Mouse (Mus musculus): ENCODE data around the gene Mgat4a. TPM values are rescaled to one million over a fixed set of nuclear protein-coding genes. Genes with fewer than 3 reads are reported as not detected.

Gene Mgat4a
- total and polyA plus RNA-seq, 3 experiments, result 2.7 to 2.8 TPM; not detected in 1

DNA sequence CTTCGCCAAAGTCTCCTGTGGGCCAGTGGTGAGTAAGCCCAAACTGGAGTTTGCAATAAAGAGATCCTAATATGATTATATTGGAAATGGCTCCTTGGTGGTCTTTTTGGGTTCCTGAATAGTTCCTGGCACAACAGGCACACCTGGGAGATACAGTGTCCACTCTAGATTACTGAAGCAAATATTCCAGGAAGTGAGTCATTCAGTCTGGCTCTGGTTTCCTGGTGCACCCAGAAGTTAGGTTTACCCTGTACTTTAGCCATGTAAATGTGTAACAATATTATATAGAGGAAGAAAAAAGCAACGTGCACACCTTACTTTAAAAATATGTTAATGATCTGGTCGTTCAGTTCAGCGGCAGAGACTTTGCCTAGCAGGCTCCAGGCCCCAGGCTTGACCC is 25.9 kb upstream of the Mgat4a start:
- H3K4me1 ChIP-seq (ENCODE audit: control insufficient read depth in 1 of 2, insufficient read depth in 2 of 2, low read length in 2 of 2), result no peaks in the 10 kb centered on the region
- H3K4me3 ChIP-seq (ENCODE audit: control insufficient read depth in 1 of 2, insufficient read depth in 1 of 2, low read depth in 2 of 2, low read length in 2 of 2), result no peak overlapping the region
- H3K9ac ChIP-seq (ENCODE audit: control insufficient read depth, low read depth, low read length, poor library complexity, severe bottlenecking), result no peak overlapping the region
- TF ChIP-seq MYB (IDR thresholded peaks at IDR 0.05; ENCODE audit: low read depth, low read length) (no peak), ZNF384 (IDR thresholded peaks at IDR 0.05; ENCODE audit: low read depth, low read length) (no peak), RCOR1 (IDR thresholded peaks at IDR 0.05; ENCODE audit: low read depth, low read length) (no peak), ZC3H11A (IDR thresholded peaks at IDR 0.05; ENCODE audit: low read depth, low read length) (no peak), POLR2AphosphoS5 (IDR thresholded peaks at IDR 0.05; ENCODE audit: borderline replicate concordance, low read depth, low read length) (no peak)
- H3K36me3 ChIP-seq (ENCODE audit: control insufficient read depth in 1 of 2, insufficient read depth in 2 of 2, low read length in 2 of 2), result no peaks in the 10 kb centered on the region
- H3K9me3 ChIP-seq (replicated peaks; ENCODE audit: insufficient read depth, low read length), result no peaks in the 10 kb centered on the region
- no peaks in the 10 kb centered on the region for H3K79me2 ChIP-seq (ENCODE audit: control insufficient read depth, insufficient read depth, low read length, poor library complexity)
- peaks cover 3 to 5% of the 10 kb centered on the region in 2 experiments for H3K27me3 ChIP-seq (ENCODE audit: control insufficient read depth in 1 of 2, insufficient read depth in 2 of 2, low read length in 2 of 2)
- no peak overlapping the region for H3K27ac ChIP-seq (ENCODE audit: control insufficient read depth, low read depth, low read length)
- DNase-seq (ENCODE audit: low read depth, low spot score), result no peak

DNA sequence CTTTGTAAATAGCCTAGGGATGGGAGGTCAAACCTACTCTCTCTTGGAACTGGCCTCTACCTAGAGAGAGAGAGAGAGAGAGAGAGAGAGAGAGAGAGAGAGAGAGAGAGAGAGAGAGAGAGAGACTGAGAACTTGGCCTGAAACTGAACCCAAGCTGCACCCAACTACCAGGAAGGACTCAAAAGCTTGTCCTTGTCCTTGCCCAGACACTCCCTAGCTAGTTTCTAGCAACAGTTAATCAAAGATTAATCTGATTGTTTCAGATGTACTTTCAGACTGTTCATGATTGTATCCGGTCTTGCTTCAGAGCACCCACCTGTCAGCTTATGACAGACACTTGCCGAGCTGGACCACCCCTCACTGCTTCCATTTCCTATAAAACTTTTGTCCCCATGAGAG is 25.5 kb upstream of the Mgat4a start:
- TF ChIP-seq HCFC1 (IDR thresholded peaks at IDR 0.05; ENCODE audit: low read depth, low read length) (no peak), GATA1 (IDR thresholded peaks at IDR 0.05; ENCODE audit: low read depth, low read length) (no peak), ZC3H11A (IDR thresholded peaks at IDR 0.05; ENCODE audit: low read depth, low read length) (no peak), MXI1 (IDR thresholded peaks at IDR 0.05; ENCODE audit: low read depth, low read length) (no peak), EP300 (IDR thresholded peaks at IDR 0.05; ENCODE audit: low read depth in 1 of 2, low read length in 2 of 2) (no peak), UBTF (IDR thresholded peaks at IDR 0.05; ENCODE audit: borderline replicate concordance, insufficient read depth, low read depth, low read length) (no peak), MYB (IDR thresholded peaks at IDR 0.05; ENCODE audit: low read depth, low read length) (no peak), E2F4 (IDR thresholded peaks at IDR 0.05; ENCODE audit: borderline replicate concordance, low read depth, low read length) (no peak), USF1 (IDR thresholded peaks at IDR 0.05; ENCODE audit: low read depth, low read length) (no peak)
- no peak for DNase-seq (ENCODE audit: low read depth, low spot score)
- H3K27ac ChIP-seq (ENCODE audit: control insufficient read depth, low read depth, low read length), result no peak overlapping the region
- no peaks in the 10 kb centered on the region for H3K79me2 ChIP-seq (ENCODE audit: control insufficient read depth, insufficient read depth, low read length, poor library complexity)
- H3K36me3 ChIP-seq (ENCODE audit: control insufficient read depth in 1 of 2, insufficient read depth in 2 of 2, low read length in 2 of 2), result no peaks in the 10 kb centered on the region
- no peak overlapping the region for H3K4me3 ChIP-seq (ENCODE audit: control insufficient read depth in 1 of 2, insufficient read depth in 1 of 2, low read depth in 2 of 2, low read length in 2 of 2)
- no peaks in the 10 kb centered on the region for H3K4me1 ChIP-seq (ENCODE audit: control insufficient read depth in 1 of 2, insufficient read depth in 2 of 2, low read length in 2 of 2)
- H3K9me3 ChIP-seq (replicated peaks; ENCODE audit: insufficient read depth, low read length), result no peaks in the 10 kb centered on the region
- no peak overlapping the region for H3K9ac ChIP-seq (ENCODE audit: control insufficient read depth, low read depth, low read length, poor library complexity, severe bottlenecking)
- peaks cover 1 to 3% of the 10 kb centered on the region in 2 experiments; a peak in 3 of 4 replicates for H3K27me3 ChIP-seq (ENCODE audit: control insufficient read depth in 1 of 2, insufficient read depth in 2 of 2, low read length in 2 of 2)

DNA sequence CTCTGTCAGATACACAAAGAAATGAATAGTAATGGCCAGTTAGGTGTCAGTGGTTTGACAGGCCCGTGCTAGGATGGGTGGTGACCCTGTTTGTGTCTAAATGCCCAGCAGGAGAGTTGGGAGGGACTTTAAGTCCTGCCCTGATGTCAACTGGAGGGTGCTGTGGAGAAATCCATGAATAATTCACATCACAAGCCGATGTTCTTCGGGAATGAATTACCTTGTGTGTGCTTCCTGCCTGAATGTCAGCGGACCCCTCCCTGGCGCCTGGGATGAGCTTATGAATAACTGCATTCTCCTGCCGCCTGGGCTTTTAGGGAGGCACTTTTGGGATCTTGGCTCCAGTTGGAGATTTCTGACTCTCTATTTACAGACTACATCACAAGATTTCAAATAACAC is 24.6 kb upstream of the Mgat4a start:
- no peaks in the 10 kb centered on the region for H3K9me3 ChIP-seq (replicated peaks; ENCODE audit: insufficient read depth, low read length)
- H3K27ac ChIP-seq (ENCODE audit: control insufficient read depth, low read depth, low read length), result no peak overlapping the region
- H3K9ac ChIP-seq (ENCODE audit: control insufficient read depth, low read depth, low read length, poor library complexity, severe bottlenecking), result no peak overlapping the region

More for the DNA sequence above, 24.6 kb upstream of the Mgat4a start:
- Histone ChIP-seq H3K4me1 (ENCODE audit: control insufficient read depth in 1 of 2, insufficient read depth in 2 of 2, low read length in 2 of 2) (no peaks in the 10 kb centered on the region), H3K36me3 (ENCODE audit: control insufficient read depth in 1 of 2, insufficient read depth in 2 of 2, low read length in 2 of 2) (no peaks in the 10 kb centered on the region), H3K4me3 (ENCODE audit: control insufficient read depth in 1 of 2, insufficient read depth in 1 of 2, low read depth in 2 of 2, low read length in 2 of 2) (no peak overlapping the region), H3K27me3 (ENCODE audit: control insufficient read depth in 1 of 2, insufficient read depth in 2 of 2, low read length in 2 of 2) (peaks cover 1 to 3% of the 10 kb centered on the region in 2 experiments; a peak in 3 of 4 replicates), H3K79me2 (ENCODE audit: control insufficient read depth, insufficient read depth, low read length, poor library complexity) (no peaks in the 10 kb centered on the region)
- no peak for DNase-seq (ENCODE audit: low read depth, low spot score)
- TF ChIP-seq ZC3H11A (IDR thresholded peaks at IDR 0.05; ENCODE audit: low read depth, low read length) (no peak), ETS1 (IDR thresholded peaks at IDR 0.05; ENCODE audit: low read depth, low read length) (no peak)

Measured in MEL (cell line).